Mouse (Mus musculus): ENCODE measurements at regions not wholly inside any gene's neighbourhood (a gene's known extent, or its start where the extent isn't known, plus 50 kb on each side); places are given as distances from the start of the nearest gene placed in this dataset.

GRCm38 (mm10) chr9:3260181-3260580 lies 74.8 kb upstream of the Alkbh8 start:
- no peak for TF ChIP-seq HCFC1 (IDR thresholded peaks at IDR 0.05; ENCODE audit: borderline replicate concordance, insufficient read depth, low read length)
- TF ChIP-seq MAFK (IDR thresholded peaks at IDR 0.05; ENCODE audit: insufficient read depth, low read depth, low read length): no peak
- no peak for TF ChIP-seq CHD2 (IDR thresholded peaks at IDR 0.05; ENCODE audit: low read depth, low read length)
- no peak for TF ChIP-seq ZNF384 (IDR thresholded peaks at IDR 0.05; ENCODE audit: low read depth, low read length)
- TF ChIP-seq ZC3H11A (IDR thresholded peaks at IDR 0.05; ENCODE audit: borderline replicate concordance, low read depth, low read length): no peak
